22 mouse cellular contexts compared by ENCODE assay signal in the genomic region with DNA sequence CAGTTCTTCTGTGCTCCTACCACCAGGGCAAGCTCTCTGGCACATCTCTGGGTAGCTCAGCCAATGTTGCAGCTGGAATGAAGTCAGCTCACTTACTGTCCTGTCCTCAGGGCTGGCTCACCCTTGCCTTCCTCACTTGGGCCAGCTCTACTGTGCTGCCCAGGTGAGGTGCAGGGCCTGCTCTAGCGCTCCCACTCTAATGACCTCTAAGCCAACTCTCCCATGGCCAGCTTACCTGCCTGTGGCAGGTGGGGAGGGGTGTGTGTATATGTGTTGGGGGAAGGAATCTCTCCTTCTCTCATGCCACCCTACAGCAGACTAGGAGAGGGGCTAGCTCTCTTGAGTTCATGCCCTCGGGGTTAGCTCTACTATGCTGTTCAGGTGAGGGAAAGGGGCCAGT.
"Had no signal": no experiment of that assay in that cellular context is flagged by ENCODE, and none has a peak within 500 bp of the region (broad histone marks: within the 10 kb centered on the region; RNA-seq: fewer than 3 reads in every experiment).

No protein-coding gene starts in this region.

- H3K4me1 ChIP-seq: heart, embryonic 13.5 days; heart, embryonic 15.5 days; hindbrain, embryonic 15.5 days; limb, embryonic 15.5 days; liver, embryonic 12.5 days had no signal

- DNase-seq: gastrocnemius, postnatal 14 days; gastrocnemius, postnatal 36 days; heart, adult 2 months; heart, postnatal 14 days; heart, postnatal 36 days; kidney, adult 18-20 months; kidney, adult 8-10 months; kidney, postnatal 14 days; kidney, postnatal 36 days; layer of hippocampus, adult 9-11 months; layer of hippocampus, postnatal 36 days; left cerebral cortex, postnatal 4 days had no signal

- H3K27me3 ChIP-seq: heart, embryonic 13.5 days; heart, embryonic 15.5 days; hindbrain, embryonic 15.5 days; limb, embryonic 13.5 days; limb, embryonic 15.5 days; liver, embryonic 12.5 days had no signal

- H3K9me3 ChIP-seq: heart, embryonic 13.5 days; heart, embryonic 15.5 days; hindbrain, embryonic 15.5 days; limb, embryonic 13.5 days; limb, embryonic 15.5 days; liver, embryonic 12.5 days had no signal

- H3K4me3 ChIP-seq: heart, adult 2 months; heart, embryonic 13.5 days; heart, embryonic 15.5 days; hindbrain, embryonic 15.5 days; limb, embryonic 13.5 days; limb, embryonic 15.5 days; liver, embryonic 12.5 days had no signal

- H3K9ac ChIP-seq: heart, embryonic 13.5 days; heart, embryonic 15.5 days; hindbrain, embryonic 15.5 days; limb, embryonic 13.5 days; limb, embryonic 15.5 days; liver, embryonic 12.5 days had no signal

- ATAC-seq: hindbrain, postnatal 0 days; intestine, embryonic 16.5 days; liver, embryonic 12.5 days had no signal

- H3K36me3 ChIP-seq: heart, embryonic 13.5 days; heart, embryonic 15.5 days; hindbrain, embryonic 15.5 days; limb, embryonic 13.5 days; limb, embryonic 15.5 days; liver, embryonic 12.5 days had no signal

- H3K4me2 ChIP-seq: heart, embryonic 11.5 days; heart, embryonic 13.5 days; heart, embryonic 15.5 days; hindbrain, embryonic 15.5 days; limb, embryonic 13.5 days; limb, embryonic 15.5 days; liver, embryonic 12.5 days had no signal

- H3K27ac ChIP-seq: heart, adult 2 months; heart, embryonic 13.5 days; heart, embryonic 15.5 days; hindbrain, embryonic 15.5 days; hindbrain, postnatal 0 days; kidney, postnatal 0 days; limb, embryonic 13.5 days; limb, embryonic 15.5 days; liver, embryonic 12.5 days had no signal
